Mouse (Mus musculus): ENCODE results near the gene Usp30.

Gene Usp30

GRCm38 (mm10) chr5:114162106-114162815, 97.0 kb downstream of the Usp30 start:
- no peak for DNase-seq

- no peak for DNase-seq
Observed at GRCm38 (mm10) chr5:114163117-114163696, 97.9 kb downstream of the Usp30 start.

- DNase-seq, result no peak
Observed at GRCm38 (mm10) chr5:114170345-114170744, 105.1 kb downstream of the Usp30 start.

DNA sequence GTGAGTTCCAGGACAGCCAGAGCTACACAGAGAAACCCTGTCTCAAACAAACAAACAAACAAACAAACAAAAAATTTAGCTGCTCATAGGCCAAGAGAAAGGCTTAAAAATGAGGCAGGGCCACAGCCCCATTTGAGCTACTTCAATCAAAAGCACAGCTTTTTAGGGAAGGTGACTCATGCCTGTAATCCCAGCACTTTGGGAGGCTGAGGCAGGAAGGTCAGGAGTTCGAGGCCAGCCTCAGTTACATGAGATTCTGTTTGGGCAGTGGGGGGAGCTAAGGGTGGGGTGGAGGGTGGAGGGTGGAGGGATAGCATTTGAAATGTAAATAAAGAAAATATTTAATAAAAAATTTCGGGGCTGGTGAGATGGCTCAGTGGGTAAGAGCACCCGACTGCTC, 107.7 kb downstream of the Usp30 start:
- no peak for DNase-seq

DNA sequence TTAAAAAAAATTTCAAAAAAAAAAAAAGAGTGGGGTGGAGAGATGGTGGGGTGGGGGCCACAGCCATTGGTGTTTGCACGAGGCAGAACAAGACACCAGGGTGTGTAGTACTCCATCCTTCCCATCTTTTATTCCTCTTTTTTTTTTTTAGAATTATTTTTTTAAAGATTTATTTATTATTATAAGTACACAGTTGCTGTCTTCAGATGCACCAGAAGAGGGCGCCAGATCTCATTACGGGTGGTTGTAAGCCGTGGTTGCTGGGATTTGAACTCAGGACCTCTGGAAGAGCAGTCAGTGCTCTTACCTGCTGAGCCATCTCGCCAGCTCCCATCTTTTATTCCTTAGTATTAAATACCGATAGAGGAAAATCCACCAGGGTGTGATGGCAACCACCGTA, 108.2 kb downstream of the Usp30 start:
- DNase-seq, result no peak

DNA sequence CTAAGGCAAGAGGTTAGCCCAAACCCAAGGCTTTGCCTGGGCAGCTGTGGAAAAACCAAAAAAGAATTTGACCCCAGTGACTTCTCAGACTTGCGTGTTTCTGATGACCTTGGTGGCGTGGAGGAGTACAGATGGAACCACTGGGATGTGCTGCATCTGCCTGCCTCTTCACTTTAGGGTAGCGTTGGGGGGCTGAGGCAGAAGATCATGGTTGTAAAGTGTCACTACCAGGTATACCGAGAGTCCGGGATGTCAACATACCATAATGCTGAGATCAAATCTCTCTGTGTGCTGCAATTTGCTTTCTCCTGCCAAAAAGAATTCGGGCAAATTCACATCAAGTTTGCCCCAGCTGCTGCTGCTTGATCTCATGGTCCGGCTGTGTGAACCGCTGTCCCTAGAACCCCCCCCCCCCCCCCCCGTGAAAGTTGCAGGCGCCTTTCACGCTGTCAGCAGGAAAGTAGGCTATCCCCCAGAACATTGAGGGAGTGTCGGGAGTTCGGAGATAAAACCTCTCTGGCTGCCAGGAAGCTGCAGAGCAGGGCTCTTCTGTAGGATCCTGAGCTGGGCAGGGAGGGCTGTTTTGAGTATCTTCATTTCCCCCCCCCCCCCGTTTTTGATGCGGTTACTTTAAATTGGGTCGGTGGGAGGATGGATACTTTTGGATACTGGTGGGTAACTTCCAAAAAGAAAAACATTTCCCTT, 108.8 kb downstream of the Usp30 start:
- DNase-seq, result no peak
